Mouse (Mus musculus) stomach, postnatal 0 days (tissue): ENCODE data around the gene Ifrd2.
A peak's percentile ranks its signal among the peaks of the same experiment; 100 is the strongest.

Experiments used
- CTCF ChIP-seq: IDR thresholded peaks from 2 replicates; pipeline ENCODE4 v1.5.1; 2016; ENCODE audit warnings: antibody characterized with exemption, low read depth, mild to moderate bottlenecking, moderate library complexity
- EP300 ChIP-seq: optimal IDR thresholded peaks from 2 replicates; pipeline ENCODE3; 2016; ENCODE audit warnings: antibody characterized with exemption

DNA sequence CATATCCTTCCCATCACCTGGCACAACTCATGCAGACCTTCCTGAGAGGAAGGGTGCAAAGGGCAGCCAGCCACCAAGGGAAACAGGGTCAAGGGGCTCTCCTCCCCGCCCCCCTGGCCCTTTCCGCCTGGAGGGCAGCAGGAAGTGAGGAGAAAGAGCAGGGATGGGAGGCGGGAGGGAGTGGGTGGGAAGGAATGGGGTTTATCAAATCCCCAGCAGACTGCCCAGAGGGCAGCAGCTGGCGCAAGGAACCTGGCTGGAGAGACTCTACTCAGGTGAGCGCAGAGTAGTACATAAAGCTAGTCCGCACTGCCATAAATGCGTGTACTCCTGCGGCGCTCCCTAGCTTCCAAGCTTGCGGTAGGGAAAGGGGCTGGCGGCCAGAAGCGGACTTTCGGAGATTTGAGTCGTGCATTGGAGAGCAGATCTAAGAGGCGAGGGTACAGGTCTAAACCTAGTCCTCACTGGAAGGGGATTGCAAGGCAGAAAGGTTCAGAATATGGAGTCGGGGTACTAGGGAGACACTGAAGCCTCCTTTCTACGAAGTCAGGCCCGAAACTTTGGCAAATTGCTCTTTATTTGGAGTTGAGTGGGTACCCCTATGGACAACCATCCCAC lies 19.6 kb upstream of the Ifrd2 start, which contains the start of gene Hyal2:
- 0 out of 2 replicates have a peak, but pooled peaks have one; percentile 16 for TF ChIP-seq CTCF
- no peak for TF ChIP-seq EP300
